Mouse (Mus musculus) embryonic facial prominence, embryonic 15.5 days (tissue): ENCODE measurements around the gene Cyp2d40. TPM values are rescaled to one million over a fixed set of nuclear protein-coding genes. Genes with fewer than 3 reads are reported as not detected.

Experiments
- ATAC-seq: fragments of 200-750 bp; cut with Nextera tagmentation; 2 replicates; pipeline ENCODE4 v1.8.0; 2017; ENCODE audit warnings: low read depth, moderate TSS enrichment; ENCODE audit not compliant: insufficient number of reproducible peaks, low FRiP score, low TSS enrichment
- H3K27ac ChIP-seq: fragments of 300-500 bp; sonication (generic); replicated peaks from 2 replicates; pipeline ENCODE4 v1.5.1; 2015; ENCODE audit warnings: mild to moderate bottlenecking, inconsistent platforms
- H3K27me3 ChIP-seq: fragments of 300-500 bp; sonication (generic); 2 replicates; pipeline ENCODE4 v1.6.1; 2015; ENCODE audit warnings: inconsistent platforms
- H3K36me3 ChIP-seq: fragments of 300-500 bp; sonication (generic); 2 replicates; pipeline ENCODE4 v1.6.1; 2015; ENCODE audit warnings: mild to moderate bottlenecking, inconsistent platforms
- H3K4me1 ChIP-seq: fragments of 300-500 bp; sonication (generic); 2 replicates; pipeline ENCODE4 v1.6.1; 2015; ENCODE audit warnings: inconsistent platforms
- H3K4me2 ChIP-seq: fragments of 300-500 bp; sonication (generic); replicated peaks from 2 replicates; pipeline ENCODE4 v1.6.1; 2015; ENCODE audit warnings: mild to moderate bottlenecking, inconsistent platforms
- H3K4me3 ChIP-seq: fragments of 300-500 bp; sonication (generic); replicated peaks from 2 replicates; pipeline ENCODE4 v1.5.1; 2015; ENCODE audit warnings: mild to moderate bottlenecking, inconsistent platforms
- H3K9ac ChIP-seq: fragments of 300-500 bp; sonication (generic); 2 replicates; pipeline ENCODE4 v1.6.1; 2015; ENCODE audit warnings: inconsistent platforms
- H3K9me3 ChIP-seq: fragments of 300-500 bp; sonication (generic); replicated peaks from 2 replicates; pipeline ENCODE4 v1.6.1; 2016; ENCODE audit warnings: inconsistent platforms
- WGBS: fragments of 180-500 bp; shearing (Covaris S2); methylation state at CpG from one replicate; pipeline ENCODE4 v1.1.7; 2015; 5-methylcytosine and 5-hydroxymethylcytosine counted together
- polyA plus RNA-seq: library from polyadenylated mRNA; unstranded; fragments of >200 nt; fragmentation: Nextera tagmentation; extraction: Ambion mirVana; gene quantifications from 2 replicates; pipeline ENCODE4 v1.2.1, GENCODE M21; 2015

Cyp2d40 gene
- polyA plus RNA-seq, result not detected in 2 replicates

- H3K27ac ChIP-seq, result no peak within 1 kb of the TSS
- no peaks in the 10 kb centered on the region for H3K36me3 ChIP-seq
- H3K4me1 ChIP-seq, result no peaks in the 10 kb centered on the region
- no peaks in the 10 kb centered on the region for H3K9me3 ChIP-seq
- H3K4me2 ChIP-seq, result no peak within 1 kb of the TSS
- no peak within 1 kb of the TSS for H3K9ac ChIP-seq
- WGBS, result 92% methylated on average over 9 of the region's 9 CpGs
- no peak for ATAC-seq
- H3K27me3 ChIP-seq, result no peaks in the 10 kb centered on the region
- no peak within 1 kb of the TSS for H3K4me3 ChIP-seq
Observed at GRCm38 (mm10) chr15:82763631-82764420, at the start of gene Cyp2d40. TSS of gene Cyp2d40 (minus strand) at chr15:82764183.

GRCm38 (mm10) chr15:82810556-82810955 lies 46.6 kb upstream of the Cyp2d40 start:
- no peak for ATAC-seq
- H3K4me1 ChIP-seq, result no peaks in the 10 kb centered on the region
- H3K27ac ChIP-seq, result no peak overlapping the region
- 83% methylated on average over 1 of the region's 1 CpGs for WGBS
- no peaks in the 10 kb centered on the region for H3K9me3 ChIP-seq
- no peak overlapping the region for H3K9ac ChIP-seq
- peaks cover 14% of the 10 kb centered on the region for H3K36me3 ChIP-seq
- no peaks in the 10 kb centered on the region for H3K27me3 ChIP-seq
- no peak overlapping the region for H3K4me2 ChIP-seq
- H3K4me3 ChIP-seq, result no peak overlapping the region

GRCm38 (mm10) chr15:82809511-82809910 lies 45.5 kb upstream of the Cyp2d40 start:
- H3K4me1 ChIP-seq, result no peaks in the 10 kb centered on the region
- no peak for ATAC-seq
- no peak overlapping the region for H3K4me3 ChIP-seq
- WGBS, result 76% methylated on average over 6 of the region's 6 CpGs
- H3K27ac ChIP-seq, result no peak overlapping the region
- no peaks in the 10 kb centered on the region for H3K9me3 ChIP-seq
- H3K27me3 ChIP-seq, result no peaks in the 10 kb centered on the region
- H3K4me2 ChIP-seq, result no peak overlapping the region
- no peak overlapping the region for H3K9ac ChIP-seq
- H3K36me3 ChIP-seq, result peaks cover 10% of the 10 kb centered on the region

- Histone ChIP-seq H3K27ac (no peak overlapping the region), H3K9me3 (no peaks in the 10 kb centered on the region), H3K4me2 (no peak overlapping the region), H3K9ac (no peak overlapping the region), H3K4me1 (no peaks in the 10 kb centered on the region), H3K4me3 (no peak overlapping the region), H3K36me3 (0 out of 2 replicates have a peak, but pooled peaks cover 4% of the 10 kb centered on the region), H3K27me3 (no peaks in the 10 kb centered on the region)
- 69% methylated on average over 5 of the region's 5 CpGs for WGBS
- no peak for ATAC-seq
Observed at GRCm38 (mm10) chr15:82806969-82807763, 43.2 kb upstream of the Cyp2d40 start.

GRCm38 (mm10) chr15:82804708-82805639 lies 41.0 kb upstream of the Cyp2d40 start:
- H3K9me3 ChIP-seq, result no peaks in the 10 kb centered on the region
- ATAC-seq, result no peak
- H3K27ac ChIP-seq, result no peak overlapping the region
- no peaks in the 10 kb centered on the region for H3K27me3 ChIP-seq
- H3K4me2 ChIP-seq, result no peak overlapping the region
- 71% methylated on average over 5 of the region's 5 CpGs for WGBS
- H3K36me3 ChIP-seq, result no peaks in the 10 kb centered on the region
- H3K4me3 ChIP-seq, result no peak overlapping the region
- H3K9ac ChIP-seq, result no peak overlapping the region
- H3K4me1 ChIP-seq, result no peaks in the 10 kb centered on the region

GRCm38 (mm10) chr15:82795936-82796440 lies 32.0 kb upstream of the Cyp2d40 start:
- no peaks in the 10 kb centered on the region for H3K36me3 ChIP-seq
- H3K9ac ChIP-seq, result no peak overlapping the region
- H3K27me3 ChIP-seq, result no peaks in the 10 kb centered on the region
- no peak overlapping the region for H3K27ac ChIP-seq
- H3K4me3 ChIP-seq, result no peak overlapping the region
- WGBS, result 79% methylated on average over 3 of the region's 3 CpGs
- no peaks in the 10 kb centered on the region for H3K9me3 ChIP-seq
- no peak overlapping the region for H3K4me2 ChIP-seq
- ATAC-seq, result no peak
- no peaks in the 10 kb centered on the region for H3K4me1 ChIP-seq

- WGBS, result 82% methylated on average over 5 of the region's 5 CpGs
- no peak within 1 kb of the TSS for H3K4me3 ChIP-seq
- no peak for ATAC-seq
Observed at GRCm38 (mm10) chr15:82794277-82794676, 30.3 kb upstream of the Cyp2d40 start, which contains the start of gene Cyp2d26. TSS of gene Cyp2d26 (minus strand) at chr15:82794294.

GRCm38 (mm10) chr15:82793868-82794267 lies 29.9 kb upstream of the Cyp2d40 start:
- no peak for ATAC-seq
- 80% methylated on average over 6 of the region's 6 CpGs for WGBS
- no peak overlapping the region for H3K4me2 ChIP-seq

More at GRCm38 (mm10) chr15:82794277-82794676, 30.3 kb upstream of the Cyp2d40 start, which contains the start of gene Cyp2d26:
- H3K4me1 ChIP-seq, result no peaks in the 10 kb centered on the region
- no peaks in the 10 kb centered on the region for H3K36me3 ChIP-seq
- no peaks in the 10 kb centered on the region for H3K27me3 ChIP-seq
- no peaks in the 10 kb centered on the region for H3K9me3 ChIP-seq
- H3K27ac ChIP-seq, result no peak within 1 kb of the TSS
- no peak within 1 kb of the TSS for H3K4me2 ChIP-seq
- no peak within 1 kb of the TSS for H3K9ac ChIP-seq

GRCm38 (mm10) chr15:82793454-82793853 lies 29.5 kb upstream of the Cyp2d40 start:
- Histone ChIP-seq H3K4me1 (no peaks in the 10 kb centered on the region), H3K27me3 (no peaks in the 10 kb centered on the region), H3K4me3 (no peak overlapping the region), H3K9me3 (no peaks in the 10 kb centered on the region), H3K36me3 (no peaks in the 10 kb centered on the region), H3K9ac (no peak overlapping the region), H3K4me2 (no peak overlapping the region), H3K27ac (no peak overlapping the region)
- no peak for ATAC-seq
- 94% methylated on average over 1 of the region's 1 CpGs for WGBS

More at GRCm38 (mm10) chr15:82793868-82794267, 29.9 kb upstream of the Cyp2d40 start:
- H3K36me3 ChIP-seq, result no peaks in the 10 kb centered on the region
- no peak overlapping the region for H3K27ac ChIP-seq
- H3K9ac ChIP-seq, result no peak overlapping the region
- no peak overlapping the region for H3K4me3 ChIP-seq
- no peaks in the 10 kb centered on the region for H3K4me1 ChIP-seq
- H3K27me3 ChIP-seq, result no peaks in the 10 kb centered on the region
- H3K9me3 ChIP-seq, result no peaks in the 10 kb centered on the region

- H3K4me2 ChIP-seq, result no peak overlapping the region
- no peaks in the 10 kb centered on the region for H3K9me3 ChIP-seq
- no peaks in the 10 kb centered on the region for H3K27me3 ChIP-seq
- 93% methylated on average over 11 of the region's 11 CpGs for WGBS
- H3K4me3 ChIP-seq, result no peak overlapping the region
- no peak for ATAC-seq
- H3K9ac ChIP-seq, result no peak overlapping the region
- no peaks in the 10 kb centered on the region for H3K36me3 ChIP-seq
- H3K27ac ChIP-seq, result no peak overlapping the region
- no peaks in the 10 kb centered on the region for H3K4me1 ChIP-seq
Observed at GRCm38 (mm10) chr15:82792566-82792965, 28.6 kb upstream of the Cyp2d40 start.
